Mouse (Mus musculus): ENCODE data around the gene Krtap1-3.

GRCm38 (mm10) chr11:99581051-99581450, 10.1 kb downstream of the Krtap1-3 start:
- TF ChIP-seq CTCF (IDR thresholded peaks at IDR 0.05; ENCODE audit: control insufficient read depth, insufficient read depth, low read length) (no peak), POLR2A (IDR thresholded peaks at IDR 0.05; ENCODE audit: borderline replicate concordance, control insufficient read depth, low read depth, low read length) (no peak)

Data from bone marrow, adult 2 months (tissue).